Mouse (Mus musculus): ENCODE data around the gene Gadd45g.

DNA sequence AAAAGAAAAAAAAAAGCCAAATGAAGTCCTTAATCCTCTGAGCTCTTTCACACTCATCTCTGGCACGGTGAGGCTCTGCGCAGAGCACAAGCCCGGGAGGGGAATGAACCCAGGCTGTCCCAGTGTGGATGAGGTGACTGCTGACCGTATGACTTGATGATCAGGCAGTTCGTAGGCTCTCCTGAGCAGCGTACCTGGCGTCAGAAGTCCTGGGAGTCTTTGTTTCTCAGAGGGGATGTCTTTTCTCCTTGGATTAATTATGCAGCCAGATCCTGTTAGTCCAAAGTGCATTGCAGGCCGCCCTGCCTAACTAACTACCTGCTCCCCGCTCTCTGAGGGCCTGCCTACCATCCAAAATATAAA, 22.6 kb downstream of the Gadd45g start:
- no peak for TF ChIP-seq POLR2A (IDR thresholded peaks at IDR 0.05; ENCODE audit: borderline replicate concordance, extremely low read depth, insufficient read depth, insufficient read length, poor library complexity, severe bottlenecking)
- TF ChIP-seq CTCF (IDR thresholded peaks at IDR 0.05; ENCODE audit: borderline replicate concordance, extremely low read depth, insufficient read depth, insufficient read length) = no peak

Measured in brain, embryonic 14.5 days (tissue).